35 mouse cellular contexts compared by ENCODE assay signal in genomic region chr4:119425077-119425476, GRCm38 (mm10). TPM values are rescaled to one million over a fixed set of nuclear protein-coding genes. Genes with fewer than 3 reads are reported as not detected.
DNase-seq lines count a peak whose midpoint lies in the region; ATAC-seq and TF ChIP-seq lines count a peak whose summit lies in the region.
"Had no signal": no experiment of that assay in that cellular context is flagged by ENCODE, and none has a peak within 500 bp of the region (broad histone marks: within the 10 kb centered on the region; RNA-seq: fewer than 3 reads in every experiment).

No protein-coding gene starts in this region.

- H3K4me3 ChIP-seq in lung, postnatal 0 days (ENCODE audit: low read depth, low read length), result no peak overlapping the region
- no peak overlapping the region for H3K4me3 ChIP-seq in liver, embryonic 15.5 days (replicated peaks)
- H3K4me3 ChIP-seq: hindbrain, embryonic 10.5 days; hindbrain, embryonic 15.5 days; left cerebral cortex, adult 2 months; limb, embryonic 13.5 days; midbrain, embryonic 12.5 days; myocyte had no signal

- H3K9me3 ChIP-seq in lung, postnatal 0 days (ENCODE audit: low read length), result no peaks in the 10 kb centered on the region
- H3K9me3 ChIP-seq in liver, embryonic 15.5 days (replicated peaks), result no peaks in the 10 kb centered on the region
- H3K9me3 ChIP-seq: hindbrain, embryonic 10.5 days; hindbrain, embryonic 15.5 days; limb, embryonic 13.5 days; midbrain, embryonic 12.5 days had no signal

- H3K4me2 ChIP-seq in lung, postnatal 0 days (replicated peaks; ENCODE audit: low read depth, low read length), result no peak overlapping the region
- peak overlapping the region; percentile 30 for H3K4me2 ChIP-seq in liver, embryonic 15.5 days
- H3K4me2 ChIP-seq: hindbrain, embryonic 15.5 days; limb, embryonic 13.5 days; midbrain, embryonic 12.5 days had no signal

- no peak overlapping the region for H3K27ac ChIP-seq in lung, postnatal 0 days (ENCODE audit: low read length)
- H3K27ac ChIP-seq in liver, embryonic 15.5 days (replicated peaks), result peak overlapping the region; percentile 71
- H3K27ac ChIP-seq: hindbrain, embryonic 10.5 days; hindbrain, embryonic 15.5 days; left cerebral cortex, adult 2 months; limb, embryonic 13.5 days; midbrain, embryonic 12.5 days had no signal

- no peak overlapping the region for H3K9ac ChIP-seq in lung, postnatal 0 days (replicated peaks; ENCODE audit: low read depth)
- H3K9ac ChIP-seq in liver, embryonic 15.5 days, result no peak overlapping the region
- H3K9ac ChIP-seq: hindbrain, embryonic 15.5 days; limb, embryonic 13.5 days; midbrain, embryonic 12.5 days had no signal

- peak; percentile 17 for DNase-seq in lung, postnatal 0 days (ENCODE audit: low spot score)
- DNase-seq in lung, postnatal 4 days, result no peak
- DNase-seq in liver, result peak; percentile 55
- DNase-seq in gastrocnemius, postnatal 4 days (ENCODE audit: low spot score in 2 of 2), result no peak
- DNase-seq in layer of hippocampus, adult 9-11 months, result no peak
- no peak for DNase-seq in gastrocnemius, postnatal 10 days
- DNase-seq in T-cell, adult 2 months (ENCODE audit: low spot score), result no peak
- DNase-seq: adrenal gland, postnatal 14 days; cerebellum, adult 2 months; cerebellum, postnatal 14 days; gastrocnemius, postnatal 36 days; heart, postnatal 14 days; kidney, adult 11 months; kidney, postnatal 14 days; lung, adult 2 months; lung, postnatal 14 days; right cerebral cortex, postnatal 14 days; thymus, postnatal 14 days had no signal

- 65% methylated on average over 2 of the region's 2 CpGs for WGBS in lung, postnatal 0 days
- WGBS in liver, embryonic 15.5 days (ENCODE audit: insufficient replicate concordance), result 37% methylated on average over 2 of the region's 2 CpGs

- no peaks in the 10 kb centered on the region for H3K36me3 ChIP-seq in lung, postnatal 0 days (ENCODE audit: insufficient read depth, low read length)
- H3K36me3 ChIP-seq in liver, embryonic 15.5 days (replicated peaks), result no peaks in the 10 kb centered on the region
- H3K36me3 ChIP-seq: hindbrain, embryonic 15.5 days; limb, embryonic 13.5 days; midbrain, embryonic 12.5 days had no signal

- no peak for TF ChIP-seq CTCF in lung, postnatal 0 days (IDR thresholded peaks at IDR 0.05)

- no peaks in the 10 kb centered on the region for H3K27me3 ChIP-seq in lung, postnatal 0 days (replicated peaks; ENCODE audit: insufficient read depth, low read length)
- H3K27me3 ChIP-seq in liver, embryonic 15.5 days, result no peaks in the 10 kb centered on the region
- H3K27me3 ChIP-seq: CH12.LX; hindbrain, embryonic 15.5 days; limb, embryonic 13.5 days; Patski had no signal

- no peak for ATAC-seq in lung, postnatal 0 days
- 0 out of 2 replicates have a peak, but pooled peaks have one; percentile 16 for ATAC-seq in liver, embryonic 15.5 days (ENCODE audit: insufficient read depth)
- ATAC-seq: forebrain, embryonic 14.5 days; inflammation-experienced regulatory T-cells, adult 6 months; Patski had no signal

- no peak for TF ChIP-seq EP300 in lung, postnatal 0 days (IDR thresholded peaks at IDR 0.05)

- peaks cover 13% of the 10 kb centered on the region; the same call in 1 of the 2 replicates for H3K4me1 ChIP-seq in lung, postnatal 0 days (ENCODE audit: insufficient read depth, low read depth, low read length)
- H3K4me1 ChIP-seq in liver, embryonic 15.5 days (replicated peaks), result peaks cover 62% of the 10 kb centered on the region

RNA-seq across cellular contexts. Expression of gene Zmynd12, which starts 2.5 kb away (rescaled TPM):
- 2.9 and 3.3 TPM in 2 replicates for polyA plus RNA-seq in lung, postnatal 0 days (2015; fragmentation: Nextera tagmentation; extraction: Ambion mirVana)
- polyA plus RNA-seq in liver, embryonic 15.5 days (2015; fragmentation: Nextera tagmentation; extraction: Ambion mirVana), result 0.09 and 0.13 TPM in 2 replicates
- not detected for total RNA-seq in gastrocnemius, postnatal 4 days (2021)
- not detected for total RNA-seq in gastrocnemius, postnatal 10 days (2021)
- total RNA-seq: ES-E14; gastrocnemius, adult 18-20 months; gastrocnemius, postnatal 36 days; heart, adult 8-10 months; heart, postnatal 14 days; layer of hippocampus, postnatal 10 days; megakaryocyte, adult 5-6 weeks had no signal
- polyA plus RNA-seq: C2C12; inflammation-experienced regulatory T-cells, adult 6 months had no signal

RNA-seq across cellular contexts. Expression of gene Ppcs, which starts 2.9 kb away (rescaled TPM):
- polyA plus RNA-seq in lung, postnatal 0 days (2015; fragmentation: Nextera tagmentation; extraction: Ambion mirVana), result 28.4 and 30.5 TPM in 2 replicates
- 13.0 and 14.5 TPM in 2 replicates for polyA plus RNA-seq in liver, embryonic 15.5 days (2015; fragmentation: Nextera tagmentation; extraction: Ambion mirVana)
- 1 to 10 TPM; 5.7 to 6.0 TPM for total RNA-seq in gastrocnemius, postnatal 4 days (2021)
- total RNA-seq in gastrocnemius, postnatal 10 days (2021), result 1 to 10 TPM; 3.8 to 5.5 TPM

RNA-seq across cellular contexts. Expression of gene Ccdc30, which starts 9.8 kb away (rescaled TPM):
- 7.3 and 7.8 TPM in 2 replicates for polyA plus RNA-seq in lung, postnatal 0 days (2015; fragmentation: Nextera tagmentation; extraction: Ambion mirVana)
- 1.1 and 1.5 TPM in 2 replicates for polyA plus RNA-seq in liver, embryonic 15.5 days (2015; fragmentation: Nextera tagmentation; extraction: Ambion mirVana)
- under 1 TPM; 0.44 to 0.61 TPM for total RNA-seq in gastrocnemius, postnatal 4 days (2021)
- total RNA-seq in gastrocnemius, postnatal 10 days (2021), result under 1 TPM; 0.21 to 0.56 TPM
- total RNA-seq: gastrocnemius, adult 18-20 months; megakaryocyte, adult 5-6 weeks had no signal

Comparison
In these comparisons a context has a peak if more than half of its experiments do, and no peak if none do; other contexts are left out.
1. DNase-seq: peak in lung, postnatal 0 days (single experiment) and liver (single experiment); none in lung, postnatal 4 days (0 of 2), gastrocnemius, postnatal 4 days (0 of 2), layer of hippocampus, adult 9-11 months (single experiment), gastrocnemius, postnatal 10 days (single experiment) and T-cell, adult 2 months (single experiment).